Mouse (Mus musculus): ENCODE measurements around the gene Spg7.
"Not testable (repeated sequence)": the region's sequence is repeated elsewhere in the genome, so short reads cannot be mapped to it uniquely, and the experiment has no call there.

Spg7 gene

GRCm38 (mm10) chr8:123062721-123063120 is at the start of gene Spg7:
Gene Spg7 (plus strand): TSS chr8:123062942.
- no peak for DNase-seq

- DNase-seq = peak; percentile 32
Observed at GRCm38 (mm10) chr8:123014429-123014828, 48.3 kb upstream of the Spg7 start.

DNA sequence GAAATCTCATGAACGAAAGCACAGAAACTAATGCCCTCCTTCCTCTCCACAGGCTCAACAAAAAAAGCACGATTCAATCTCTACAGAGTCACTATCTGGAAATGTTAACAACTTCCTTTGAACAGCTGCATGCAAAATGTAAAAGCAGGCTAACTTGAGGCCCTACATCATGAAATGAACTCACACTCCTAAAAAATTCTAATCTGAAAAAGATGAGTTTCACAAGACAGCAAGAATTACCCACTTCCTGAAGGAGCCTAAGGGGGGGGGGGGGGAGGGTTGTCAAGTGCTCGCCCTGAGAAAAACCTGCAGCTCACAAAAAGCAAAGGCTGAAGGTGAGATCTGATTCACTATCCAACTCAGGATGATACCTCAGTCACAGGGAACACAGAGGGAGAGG is 47.7 kb upstream of the Spg7 start:
- DNase-seq = no peak

DNA sequence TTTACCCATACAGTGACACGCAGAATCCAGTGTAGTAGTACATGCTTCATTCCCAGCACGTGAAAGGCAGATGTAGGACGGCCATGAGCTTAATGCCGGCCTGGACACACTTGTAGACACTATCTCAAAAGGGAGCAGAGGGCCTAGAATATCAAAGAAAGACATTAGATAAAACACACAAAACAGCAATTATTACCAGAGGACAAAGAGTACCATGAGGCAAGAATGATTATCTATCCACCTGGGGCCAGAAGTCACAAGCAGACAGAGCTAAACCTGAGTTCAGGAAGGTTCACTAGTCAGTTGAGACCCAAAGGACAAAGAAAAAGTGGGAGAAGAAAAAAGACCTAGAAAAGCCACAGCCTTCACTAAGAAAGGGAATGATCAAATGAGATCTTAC is 45.6 kb upstream of the Spg7 start:
- no peak for DNase-seq

DNA sequence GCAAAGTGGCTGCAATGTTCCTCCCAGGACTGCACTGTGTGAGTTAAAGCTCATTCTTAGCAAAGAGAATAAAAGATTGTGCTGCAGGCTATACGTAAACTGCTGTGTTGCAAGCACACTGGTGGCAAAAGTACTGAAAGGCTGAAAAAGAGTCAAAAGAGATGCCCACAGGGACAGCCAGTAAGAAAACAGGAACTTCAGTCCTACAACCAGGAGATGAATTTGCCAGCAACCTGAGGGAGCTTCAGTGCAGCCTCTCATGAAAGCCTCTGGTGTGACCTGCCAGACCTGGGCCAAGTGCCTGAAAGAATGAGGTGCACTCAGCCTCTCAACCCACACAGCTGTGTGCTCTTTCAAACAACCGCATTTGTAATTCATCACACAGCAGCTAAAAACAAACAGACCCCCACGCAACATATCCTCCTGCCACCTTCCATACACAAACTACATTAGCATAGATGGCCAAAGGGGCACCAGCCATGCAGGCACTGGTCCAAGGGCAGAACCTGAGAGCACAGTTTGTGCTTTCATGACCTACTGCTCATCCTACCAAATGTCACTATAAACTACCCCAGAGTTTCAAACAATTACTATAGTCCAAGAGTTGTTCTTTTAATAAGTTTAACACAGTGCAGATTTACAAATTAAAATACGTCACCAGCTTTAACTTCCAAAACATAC is 44.1 kb upstream of the Spg7 start:
- no peak for DNase-seq

GRCm38 (mm10) chr8:123020084-123020483 is 42.7 kb upstream of the Spg7 start:
- no peak for DNase-seq

GRCm38 (mm10) chr8:123020859-123021258 is 41.9 kb upstream of the Spg7 start:
- DNase-seq = no peak

DNA sequence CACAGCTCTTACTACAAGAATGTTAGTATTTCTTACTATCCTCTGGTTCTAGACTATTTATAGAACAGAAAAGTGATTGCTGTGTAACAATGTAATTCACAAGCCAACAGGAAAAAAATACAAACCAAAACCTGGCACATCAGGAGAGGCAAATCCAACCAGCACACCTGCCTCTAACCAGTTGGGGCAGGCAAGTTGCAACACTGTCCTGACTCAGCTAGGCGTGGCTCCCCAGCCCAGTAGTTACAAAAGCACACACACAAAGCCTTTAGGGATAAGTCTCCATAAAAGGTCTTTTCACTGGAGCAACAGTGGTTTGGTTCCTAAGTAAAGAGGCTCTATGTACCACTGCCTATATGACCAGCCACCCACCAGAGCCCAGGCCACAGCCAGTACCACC is 41.5 kb upstream of the Spg7 start:
- no peak for DNase-seq

DNA sequence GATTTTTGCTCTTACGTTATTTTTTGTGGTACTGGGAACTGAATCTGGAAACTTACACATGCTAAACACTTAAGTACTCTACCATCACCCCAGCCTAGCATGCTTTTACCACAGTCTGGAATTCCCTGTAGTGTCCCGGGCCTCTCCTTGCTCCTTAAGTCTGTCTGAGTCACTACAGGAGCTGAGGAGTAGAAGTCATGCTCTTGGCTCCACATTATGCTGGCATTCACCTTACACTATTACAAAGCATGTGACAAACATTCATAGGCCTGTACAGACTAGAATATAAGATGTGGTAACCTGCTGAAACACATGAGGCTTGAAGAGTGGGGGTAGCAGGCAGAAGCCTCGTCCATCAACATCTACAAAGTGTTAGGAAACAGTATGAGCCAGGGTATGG is 40.0 kb upstream of the Spg7 start:
- no peak for DNase-seq

- no peak for DNase-seq
Observed at GRCm38 (mm10) chr8:123024226-123024625, 38.5 kb upstream of the Spg7 start.

DNA sequence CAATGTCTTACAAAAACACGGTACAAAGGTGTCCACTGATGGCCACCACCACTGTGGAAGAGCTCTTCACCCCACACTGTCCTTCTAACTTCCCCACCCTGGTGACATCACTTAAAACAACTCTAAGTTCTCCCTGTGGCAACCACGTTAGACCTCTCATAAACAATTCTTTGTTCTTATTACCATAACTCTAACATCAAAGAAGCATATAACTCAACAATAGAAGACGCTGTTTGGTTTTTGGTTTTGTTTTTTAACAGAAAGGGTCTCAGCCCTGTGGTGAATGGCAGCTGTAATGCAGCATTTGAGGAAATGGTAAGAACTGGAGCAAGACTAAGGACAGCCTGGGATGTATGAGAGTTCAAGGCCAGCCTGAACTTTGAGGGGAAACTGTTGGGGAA is 36.8 kb upstream of the Spg7 start:
- DNase-seq = no peak

GRCm38 (mm10) chr8:123027786-123028185 is 35.0 kb upstream of the Spg7 start:
- no peak for DNase-seq

DNA sequence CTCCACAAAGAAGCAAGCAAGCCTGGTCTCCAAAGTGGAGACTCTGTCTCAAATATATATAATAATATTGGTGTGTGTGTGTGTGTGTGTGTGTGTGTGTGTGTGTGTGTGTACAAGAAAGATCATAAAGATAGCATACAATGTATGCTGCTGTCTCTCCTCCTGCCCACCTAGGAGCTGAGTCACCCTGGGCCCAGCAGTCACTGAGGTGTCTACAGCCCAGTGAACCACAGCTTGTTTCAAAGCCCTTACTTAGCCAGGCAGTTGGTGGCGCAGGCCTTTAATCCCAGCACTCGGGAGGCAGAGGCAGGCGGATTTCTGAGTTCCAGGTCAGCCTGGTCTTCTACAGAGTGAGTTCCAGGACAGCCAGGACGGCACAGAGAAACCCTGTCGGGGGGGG is 32.7 kb upstream of the Spg7 start:
- not testable (repeated sequence) for DNase-seq

GRCm38 (mm10) chr8:123031321-123031978 is 31.3 kb upstream of the Spg7 start:
- DNase-seq = no peak

GRCm38 (mm10) chr8:123032730-123033129 is 30.0 kb upstream of the Spg7 start:
- no peak for DNase-seq

- DNase-seq = no peak
Observed at GRCm38 (mm10) chr8:123033431-123033830, 29.3 kb upstream of the Spg7 start.

DNA sequence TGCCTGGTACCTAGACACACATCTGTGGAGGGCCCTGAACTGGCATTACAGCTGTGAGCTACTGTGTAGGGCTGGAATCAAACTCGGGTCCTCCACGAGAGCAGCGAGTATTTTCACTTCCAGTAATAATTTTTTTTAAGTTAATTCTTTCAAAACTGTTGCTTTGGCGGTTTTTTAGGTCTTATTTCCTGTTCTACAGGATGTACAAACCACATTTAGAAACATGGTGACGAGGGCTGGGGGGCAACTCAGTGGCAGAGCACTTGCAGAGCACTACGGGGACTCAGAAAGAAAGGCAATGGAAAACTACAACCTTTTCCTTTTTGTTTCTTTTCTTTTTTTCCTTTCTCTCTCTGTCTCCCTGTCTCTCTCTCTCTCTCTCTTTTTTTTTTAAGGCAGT is 28.6 kb upstream of the Spg7 start:
- DNase-seq = no peak

DNA sequence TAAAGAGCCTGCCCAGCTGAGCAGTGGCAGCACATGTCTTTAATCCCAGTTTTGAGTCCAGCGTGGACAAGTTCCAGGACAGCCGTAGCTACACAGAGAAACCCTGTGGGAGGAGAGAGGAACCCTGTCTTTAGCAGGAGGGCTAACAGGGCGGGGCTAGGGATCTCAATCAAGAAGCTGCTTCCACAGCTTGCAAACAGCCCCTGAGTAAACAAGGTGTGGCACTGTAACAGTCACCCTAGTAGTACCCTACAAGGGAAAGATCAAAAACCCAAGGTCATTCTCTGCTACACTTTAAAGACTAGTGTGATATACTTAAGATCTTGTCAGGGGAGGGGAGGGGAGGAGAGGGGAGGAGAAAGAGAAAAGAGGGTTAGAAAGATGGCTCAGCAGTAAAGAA is 25.8 kb upstream of the Spg7 start:
- no peak for DNase-seq

DNA sequence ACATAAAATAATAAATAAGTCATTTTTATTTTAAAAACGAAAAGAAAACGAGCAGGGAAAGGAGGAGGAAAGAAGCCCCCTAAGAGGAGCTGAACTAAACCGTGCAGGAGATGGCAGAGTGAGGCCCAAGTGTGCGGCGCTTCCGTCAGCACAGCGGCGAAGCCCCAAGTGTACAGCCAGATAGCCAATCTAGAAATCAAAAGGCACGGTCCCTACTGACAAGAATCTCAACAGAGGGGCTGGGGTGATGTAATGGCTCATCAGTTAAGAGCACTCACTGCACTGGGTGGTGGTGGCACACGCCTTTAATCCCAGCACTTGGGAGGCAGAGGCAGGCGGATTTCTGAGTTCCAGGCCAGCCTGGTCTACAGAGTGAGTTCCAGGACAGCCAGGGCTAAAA is 25.3 kb upstream of the Spg7 start:
- DNase-seq = no peak

- no peak for DNase-seq
Observed at GRCm38 (mm10) chr8:123038351-123038750, 24.4 kb upstream of the Spg7 start.

DNA sequence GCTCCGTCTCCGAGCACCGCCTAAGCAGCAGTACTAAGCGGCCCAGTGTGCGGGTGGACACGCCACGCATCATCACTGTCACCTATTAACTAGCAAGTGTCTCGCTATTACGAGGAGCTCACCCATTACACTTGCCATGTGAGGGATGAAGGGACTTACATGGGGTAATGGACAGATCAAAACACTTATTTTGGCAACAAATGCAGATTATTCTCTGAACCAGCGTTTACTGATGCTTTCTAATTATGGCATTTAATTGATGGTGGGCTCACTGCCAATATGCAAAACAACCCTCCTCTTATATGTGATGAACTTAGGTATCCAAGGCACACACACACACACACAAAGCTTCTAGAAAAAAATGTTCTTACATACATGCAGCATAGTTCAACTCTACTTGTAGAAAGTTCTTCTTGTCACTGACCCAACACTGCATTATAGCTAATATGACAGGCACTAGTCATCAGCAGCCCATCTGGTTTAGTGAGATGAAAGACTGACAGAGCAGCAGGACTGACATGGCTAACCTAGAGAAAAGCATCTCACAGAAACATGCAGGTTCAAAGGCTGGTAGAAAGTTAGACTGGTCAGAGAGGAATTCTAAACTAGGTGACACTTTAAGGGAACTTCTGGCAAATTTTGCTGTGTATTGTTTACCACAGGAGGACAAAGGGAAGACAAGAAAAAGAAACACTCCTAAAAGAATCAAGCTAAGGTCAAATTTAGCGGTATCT is 23.2 kb upstream of the Spg7 start:
- DNase-seq = peak; percentile 25

DNA sequence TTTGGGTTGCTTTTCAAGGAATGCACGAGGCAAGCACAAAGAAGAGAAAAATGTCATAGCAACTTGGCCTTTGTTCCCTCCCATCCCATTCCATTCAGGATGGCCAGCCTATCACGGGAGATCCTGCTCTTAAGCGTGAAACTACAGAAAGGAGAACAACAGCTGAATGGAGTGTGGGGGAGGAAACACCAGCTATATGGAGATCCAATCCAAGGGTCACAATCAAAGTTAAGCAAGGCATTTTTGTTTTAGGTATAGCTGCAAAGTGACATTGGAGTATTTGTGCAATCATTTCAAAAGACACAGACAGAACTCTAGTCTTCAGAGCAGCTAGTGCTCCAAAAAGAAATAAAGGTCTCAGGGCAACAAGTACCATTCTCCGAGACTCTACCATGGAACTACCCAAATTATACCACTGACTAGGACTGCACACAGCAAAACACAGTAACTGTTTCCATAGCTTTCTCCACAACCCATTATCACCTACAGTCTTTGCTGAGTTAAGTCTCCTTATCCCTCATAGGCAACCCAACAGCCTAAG is 22.6 kb upstream of the Spg7 start:
- DNase-seq = no peak

GRCm38 (mm10) chr8:123041008-123041773 is 21.6 kb upstream of the Spg7 start:
- peak; percentile 70 for DNase-seq

Data from cerebellum, adult 9-11 months (tissue).